Mouse (Mus musculus) ES-Bruce4 (cell line): ENCODE data around the gene Rbms1.

Experiments used
- CTCF ChIP-seq: IDR thresholded peaks from one replicate; pipeline ENCODE4 v1.8.1; 2011; ENCODE audit warnings: low read depth, low read length
- EP300 ChIP-seq: IDR thresholded peaks from 2 replicates; pipeline ENCODE4 v1.6.1; 2011; ENCODE audit warnings: low read depth, low read length; ENCODE audit not compliant: insufficient read depth
- POLR2A ChIP-seq: IDR thresholded peaks from one replicate; pipeline ENCODE4 v1.8.1; 2011; ENCODE audit warnings: low read length; ENCODE audit not compliant: insufficient read depth

DNA sequence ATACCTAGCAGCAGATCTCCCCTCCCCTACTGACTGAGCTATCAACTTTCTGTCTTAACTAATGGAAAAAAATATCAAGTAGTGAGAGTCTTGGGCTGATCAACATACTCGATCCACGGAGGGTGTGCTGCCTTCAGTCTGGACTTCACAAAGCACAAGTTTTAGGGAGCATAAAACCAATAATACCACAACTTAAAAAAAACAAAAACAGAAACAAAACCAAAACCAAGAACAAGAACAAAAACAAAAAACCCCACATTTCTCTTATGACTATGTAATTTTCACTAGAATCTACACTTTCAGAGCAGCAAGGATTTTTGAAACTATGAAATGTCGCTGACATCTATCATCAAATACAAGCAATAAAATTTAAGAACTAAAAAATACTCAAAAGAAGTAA, 212.4 kb downstream of the Rbms1 start:
- TF ChIP-seq CTCF (no peak), EP300 (no peak), POLR2A (no peak)
